ENCODE assay signal across 8 mouse cellular contexts in the genomic region with DNA sequence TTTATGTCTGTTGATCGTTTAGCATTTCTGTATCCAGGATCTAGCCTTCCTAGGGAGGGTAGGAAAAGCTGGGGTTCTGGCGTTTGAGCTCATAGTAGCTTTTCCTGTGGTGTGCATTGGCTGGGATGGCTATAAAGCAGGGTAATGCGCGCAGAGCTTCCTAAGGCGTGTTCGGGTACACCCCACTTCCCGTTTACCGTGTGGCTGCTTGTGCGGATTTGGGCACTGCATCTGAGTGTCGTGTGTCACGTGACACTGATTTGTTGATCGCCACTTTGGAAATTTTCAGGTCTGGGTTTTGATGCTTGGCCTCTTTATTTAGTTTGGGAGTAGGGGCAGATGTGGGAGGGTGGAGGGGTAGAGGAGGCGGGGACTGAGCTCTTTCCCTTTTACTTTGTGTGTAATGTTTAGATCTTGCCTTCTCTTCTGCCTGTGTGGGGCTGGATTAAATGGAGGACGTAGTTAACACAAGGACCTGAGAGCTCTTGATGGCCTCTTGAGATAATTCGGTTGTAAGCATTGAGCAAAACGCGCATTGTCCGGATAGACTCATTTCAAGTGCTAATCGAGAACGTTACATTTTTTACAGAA.
DNase-seq lines count a peak whose midpoint lies in the region.

No protein-coding gene starts in this region.

- peak; percentile 36 for DNase-seq in ZHBTc4 (ENCODE audit: low read depth, low spot score)
- DNase-seq in heart, adult 18-20 months: peak; percentile 67 to 70
- DNase-seq in kidney, adult 18-20 months: peak; percentile 37
- DNase-seq in lung, postnatal 10 days: peak; percentile 52
- DNase-seq in frontal cortex, postnatal 14 days (ENCODE audit: low spot score in 2 of 2): no peak
- DNase-seq in MN1 (ENCODE audit: low spot score): no peak
- no peak for DNase-seq in thymus, postnatal 14 days
- no peak for DNase-seq in urinary bladder, postnatal 36 days (ENCODE audit: low spot score in 2 of 2)

Comparison
In these comparisons a context has a peak if more than half of its experiments do, and no peak if none do; other contexts are left out.
1. DNase-seq: peak in ZHBTc4 (single experiment), heart, adult 18-20 months (2 of 2), kidney, adult 18-20 months (single experiment) and lung, postnatal 10 days (single experiment); none in frontal cortex, postnatal 14 days (0 of 2), MN1 (single experiment), thymus, postnatal 14 days (single experiment) and urinary bladder, postnatal 36 days (0 of 2).